Mouse (Mus musculus): Measurements from ENCODE around the gene Lasp1. TPM values are rescaled to one million over a fixed set of nuclear protein-coding genes. Genes with fewer than 3 reads are reported as not detected.

Gene Lasp1
- total and polyA plus RNA-seq, 3 experiments, result 12.5 to 45.4 (median 18.6) TPM

DNA sequence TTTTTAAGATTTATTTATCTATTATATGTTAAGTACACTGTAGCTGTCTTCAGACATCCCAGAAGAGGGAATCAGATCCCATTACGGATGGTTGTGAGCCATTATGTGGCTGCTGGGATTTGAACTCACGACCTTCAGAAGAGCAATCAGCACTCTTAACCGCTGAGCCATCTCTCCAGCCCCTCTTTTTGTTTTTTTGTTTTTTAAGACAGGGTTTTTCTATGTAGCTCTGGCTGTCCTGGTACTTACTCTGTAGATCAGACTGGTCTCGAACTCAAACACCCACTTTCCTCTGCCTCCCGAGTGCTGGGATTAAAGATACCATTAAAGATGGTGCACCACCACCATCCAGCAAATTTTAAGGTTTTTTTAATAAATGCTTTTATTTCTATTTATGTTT is 66.6 kb downstream of the Lasp1 start:
- in situ Hi-C loops (cut with MboI; ENCODE audit: low pct_ligation_motif_present, low pct_unique_long_range_greater_than_20kb, low sequenced_read_pairs), result no loop called here
- no peaks in the 10 kb centered on the region for H3K27me3 ChIP-seq (replicated peaks)
- no peaks in the 10 kb centered on the region for H3K36me3 ChIP-seq (replicated peaks in 1 of 2; ENCODE audit: control insufficient read depth in 1 of 2, insufficient read depth in 1 of 2, low read length in 1 of 2)
- no peak overlapping the region for H3K9ac ChIP-seq (ENCODE audit: insufficient read depth, low read depth)
- H3K79me2 ChIP-seq (replicated peaks; ENCODE audit: control insufficient read depth, extremely low read depth, insufficient read depth, poor library complexity, severe bottlenecking), result no peaks in the 10 kb centered on the region
- H3K4me1 ChIP-seq (ENCODE audit: control insufficient read depth in 1 of 2, insufficient read depth in 2 of 2), result no peaks in the 10 kb centered on the region
- H3K4me2 ChIP-seq (ENCODE audit: insufficient read depth, low read depth, poor library complexity, severe bottlenecking), result no peak overlapping the region
- dilution Hi-C loops (cut with MboI; ENCODE audit: extremely low pct_ligation_motif_present, extremely low pct_unique_long_range_greater_than_20kb, low sequenced_read_pairs), result no loop called here
- no peak overlapping the region for H3K4me3 ChIP-seq (replicated peaks in 1 of 3; ENCODE audit: low read depth in 2 of 3, low read length in 2 of 3, poor library complexity in 1 of 3)
- no peak for DNase-seq (ENCODE audit: extremely low read depth)
- no peaks in the 10 kb centered on the region for H3K9me3 ChIP-seq (replicated peaks; ENCODE audit: low read length)
- TF ChIP-seq TBP (conservative IDR thresholded peaks at IDR 0.05; ENCODE audit: low read depth, low read length) (0 out of 2 replicates have a peak, but pooled peaks have one; percentile 51), RAD21 (IDR thresholded peaks at IDR 0.05; ENCODE audit: low read depth, low read length) (no peak)
- H3K27ac ChIP-seq (ENCODE audit: insufficient read depth, low read depth), result no peak overlapping the region

DNA sequence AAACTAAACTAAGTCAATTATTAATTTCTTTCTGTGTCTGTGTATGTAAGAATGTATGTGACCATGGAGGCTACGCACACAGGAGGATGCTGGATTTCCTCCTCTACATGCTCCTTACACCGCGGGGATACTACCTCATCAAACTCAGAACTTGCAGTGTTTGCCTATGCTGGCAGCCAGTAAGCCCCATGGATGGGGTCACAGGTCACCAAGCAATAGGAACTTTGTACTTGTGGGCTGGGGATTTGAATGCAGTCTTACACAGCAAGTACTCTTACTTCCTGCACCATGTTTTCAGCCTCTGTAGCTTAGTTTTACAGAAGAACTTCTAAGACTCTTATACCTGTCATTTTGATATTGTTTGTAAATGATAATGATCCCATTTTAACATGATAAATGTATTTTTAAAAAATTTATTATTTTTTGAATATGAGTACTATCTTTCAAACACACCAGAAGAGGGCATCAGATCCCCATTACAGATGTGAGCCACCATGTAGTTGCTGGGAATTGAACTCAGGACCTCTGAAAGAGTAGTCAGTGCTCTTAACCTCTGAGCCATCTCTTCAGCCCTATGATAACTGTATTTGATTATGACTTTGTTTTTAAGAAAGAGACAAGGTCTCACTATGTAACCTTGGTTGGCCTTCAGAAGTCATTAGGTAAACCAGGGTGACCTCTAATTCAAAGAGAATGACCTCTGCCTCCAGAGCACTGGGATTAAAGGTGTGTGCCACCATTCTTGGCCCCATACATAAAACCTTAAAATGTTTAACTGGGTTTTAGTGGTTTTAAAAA is 67.5 kb downstream of the Lasp1 start:
- Histone ChIP-seq H3K4me3 (replicated peaks in 1 of 3; ENCODE audit: low read depth in 2 of 3, low read length in 2 of 3, poor library complexity in 1 of 3) (no peak overlapping the region), H3K4me2 (ENCODE audit: insufficient read depth, low read depth, poor library complexity, severe bottlenecking) (no peak overlapping the region), H3K79me2 (replicated peaks; ENCODE audit: control insufficient read depth, extremely low read depth, insufficient read depth, poor library complexity, severe bottlenecking) (no peaks in the 10 kb centered on the region), H3K27me3 (replicated peaks) (no peaks in the 10 kb centered on the region), H3K27ac (ENCODE audit: insufficient read depth, low read depth) (no peak overlapping the region), H3K36me3 (replicated peaks in 1 of 2; ENCODE audit: control insufficient read depth in 1 of 2, insufficient read depth in 1 of 2, low read length in 1 of 2) (no peaks in the 10 kb centered on the region), H3K4me1 (ENCODE audit: control insufficient read depth in 1 of 2, insufficient read depth in 2 of 2) (no peaks in the 10 kb centered on the region), H3K9me3 (replicated peaks; ENCODE audit: low read length) (no peaks in the 10 kb centered on the region), H3K9ac (ENCODE audit: insufficient read depth, low read depth) (no peak overlapping the region)
- TF ChIP-seq TBP (conservative IDR thresholded peaks at IDR 0.05; ENCODE audit: low read depth, low read length) (peak; percentile 93), NRF1 (IDR thresholded peaks at IDR 0.05; ENCODE audit: low read depth, low read length) (no peak), MYC (IDR thresholded peaks at IDR 0.05; ENCODE audit: low read depth, low read length) (no peak), EP300 (IDR thresholded peaks at IDR 0.05; ENCODE audit: low read length) (no peak), CTCF (conservative IDR thresholded peaks at IDR 0.05 in 1 of 2, IDR thresholded peaks at IDR 0.05 in 1 of 2; ENCODE audit: low read depth in 2 of 2, low read length in 2 of 2) (0 out of 4 replicates have a peak, but pooled peaks of 1 of the 2 experiments have one; percentile 7)
- dilution Hi-C loops (cut with MboI; ENCODE audit: extremely low pct_ligation_motif_present, extremely low pct_unique_long_range_greater_than_20kb, low sequenced_read_pairs) (no loop called here), in situ Hi-C loops (cut with MboI; ENCODE audit: low pct_ligation_motif_present, low pct_unique_long_range_greater_than_20kb, low sequenced_read_pairs) (no loop called here)
- no peak for DNase-seq (ENCODE audit: extremely low read depth)

DNA sequence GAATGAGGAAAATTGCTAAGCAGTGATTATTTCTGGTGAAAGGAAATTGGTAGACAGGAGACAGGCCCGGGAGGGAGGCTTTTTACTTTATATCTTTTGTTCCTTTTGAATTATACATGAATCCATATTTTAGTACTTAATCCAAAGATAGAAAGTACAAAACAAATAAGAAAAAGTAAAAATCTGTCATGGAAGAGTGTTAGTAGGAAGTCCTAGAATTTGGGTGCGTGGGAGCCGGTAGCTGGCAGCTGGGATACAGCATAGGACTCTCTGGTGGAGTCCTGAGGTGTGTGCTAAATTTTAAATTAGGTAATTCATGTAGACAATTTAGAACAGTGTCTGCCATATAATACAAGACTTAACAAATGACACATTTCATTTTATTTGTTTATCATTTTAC is 68.8 kb downstream of the Lasp1 start:
- no peaks in the 10 kb centered on the region for H3K9me3 ChIP-seq (replicated peaks; ENCODE audit: low read length)
- in situ Hi-C loops (cut with MboI; ENCODE audit: low pct_ligation_motif_present, low pct_unique_long_range_greater_than_20kb, low sequenced_read_pairs), result no loop called here
- no peak overlapping the region for H3K4me2 ChIP-seq (ENCODE audit: insufficient read depth, low read depth, poor library complexity, severe bottlenecking)
- H3K79me2 ChIP-seq (replicated peaks; ENCODE audit: control insufficient read depth, extremely low read depth, insufficient read depth, poor library complexity, severe bottlenecking), result no peaks in the 10 kb centered on the region
- no peak overlapping the region for H3K27ac ChIP-seq (ENCODE audit: insufficient read depth, low read depth)
- no peak overlapping the region for H3K4me3 ChIP-seq (replicated peaks in 1 of 3; ENCODE audit: low read depth in 2 of 3, low read length in 2 of 3, poor library complexity in 1 of 3)
- H3K4me1 ChIP-seq (ENCODE audit: control insufficient read depth in 1 of 2, insufficient read depth in 2 of 2), result no peaks in the 10 kb centered on the region
- TF ChIP-seq MAX (IDR thresholded peaks at IDR 0.05; ENCODE audit: low read length), result no peak
- dilution Hi-C loops (cut with MboI; ENCODE audit: extremely low pct_ligation_motif_present, extremely low pct_unique_long_range_greater_than_20kb, low sequenced_read_pairs), result no loop called here
- H3K36me3 ChIP-seq (replicated peaks in 1 of 2; ENCODE audit: control insufficient read depth in 1 of 2, insufficient read depth in 1 of 2, low read length in 1 of 2), result no peaks in the 10 kb centered on the region
- DNase-seq (ENCODE audit: extremely low read depth), result no peak
- H3K27me3 ChIP-seq (replicated peaks), result no peaks in the 10 kb centered on the region
- H3K9ac ChIP-seq (ENCODE audit: insufficient read depth, low read depth), result no peak overlapping the region

Data from CH12.LX (cell line).